Mouse (Mus musculus): ENCODE measurements around the gene Sfrp5.

The Sfrp5 gene

DNA sequence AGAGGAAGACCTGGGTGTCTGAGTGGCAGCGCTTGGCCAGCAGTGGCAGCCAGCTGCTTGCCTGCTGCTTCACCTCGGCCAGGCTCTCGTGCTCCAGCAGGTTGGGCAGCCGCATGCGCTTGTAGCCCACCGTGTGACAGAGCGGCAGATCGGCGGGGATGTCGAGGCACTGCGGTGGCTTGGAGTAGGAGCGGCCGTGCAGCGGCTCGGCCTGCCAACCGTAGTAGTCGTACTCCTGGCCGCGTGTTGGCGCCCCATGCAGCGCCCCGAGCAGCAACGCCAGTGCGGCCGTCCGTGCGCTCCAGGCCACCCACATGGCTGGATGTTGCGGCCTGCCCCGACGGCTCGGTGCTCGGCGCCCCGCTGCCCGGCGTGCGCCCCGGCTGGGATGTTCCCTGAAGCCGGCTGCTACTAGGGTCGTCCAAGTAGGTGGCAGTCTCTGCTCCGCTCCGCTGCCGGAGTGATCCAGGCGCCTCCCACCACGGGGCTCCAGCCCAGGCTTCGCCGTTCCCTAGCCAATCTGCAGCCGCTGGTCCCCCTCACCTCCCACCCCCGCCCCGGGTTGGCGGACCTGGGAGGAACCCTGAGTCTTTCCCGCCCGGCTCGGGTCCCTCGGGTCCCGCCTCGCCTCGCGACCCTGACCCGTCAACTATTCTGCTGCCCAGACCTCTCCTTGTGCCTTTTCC is at the start of gene Sfrp5:
Sfrp5 (minus strand) TSS at position 557 of the 686 bp plus-strand sequence.
- DNase-seq, result peak; percentile 50 to 56

DNA sequence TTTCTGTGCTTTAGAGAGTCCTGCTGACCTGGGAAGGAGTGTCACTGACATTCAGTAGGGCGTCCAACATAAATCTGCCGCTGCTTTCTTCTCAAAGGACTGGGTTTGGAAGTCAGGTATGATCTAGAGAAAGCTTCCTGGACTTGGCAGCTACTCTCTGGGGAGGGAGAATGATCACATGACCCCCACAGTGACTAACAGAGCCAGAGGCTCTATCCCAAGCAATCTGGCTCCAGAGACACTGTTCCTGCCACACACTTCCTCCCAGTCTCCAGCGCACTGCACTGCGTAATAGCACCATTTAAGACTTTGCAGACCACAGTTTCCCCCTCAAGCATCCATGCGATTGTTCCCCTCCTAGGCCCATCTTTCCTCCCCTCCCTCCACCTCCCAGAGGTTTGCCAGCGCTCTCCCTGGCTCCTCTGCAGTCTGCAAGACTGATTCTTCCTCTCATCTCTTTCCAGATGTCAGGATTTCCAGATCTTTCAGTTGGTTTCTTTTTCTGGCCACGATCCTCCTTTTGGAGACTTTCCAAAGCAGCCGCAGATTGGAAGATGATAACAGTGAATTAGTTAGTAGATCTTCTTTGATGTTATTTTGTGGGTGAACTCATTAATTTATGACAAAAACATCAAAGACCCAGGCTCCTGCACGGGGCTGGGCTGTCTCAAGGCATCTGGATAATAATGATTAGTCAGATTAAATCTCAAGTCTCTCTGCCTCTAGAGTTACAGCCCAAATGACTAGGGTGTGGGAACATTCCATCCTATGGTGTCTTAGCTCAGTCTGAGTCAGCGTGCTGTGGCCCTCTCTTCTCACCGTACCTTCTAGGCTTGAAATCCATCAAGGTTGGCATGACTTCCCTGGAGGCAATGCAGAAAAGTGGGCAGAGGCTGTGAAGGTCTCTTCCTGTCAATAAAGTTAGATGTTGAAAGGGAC is 48.2 kb upstream of the Sfrp5 start:
- DNase-seq, result no peak

GRCm38 (mm10) chr19:42247519-42247918 is 45.5 kb upstream of the Sfrp5 start, which contains the start of gene Golga7b:
Gene Golga7b (plus strand): TSS chr19:42247574.
- DNase-seq, result no peak

- no peak for DNase-seq
These were observed 44.6 kb upstream of the Sfrp5 start for GRCm38 (mm10) chr19:42246626-42247025.

DNA sequence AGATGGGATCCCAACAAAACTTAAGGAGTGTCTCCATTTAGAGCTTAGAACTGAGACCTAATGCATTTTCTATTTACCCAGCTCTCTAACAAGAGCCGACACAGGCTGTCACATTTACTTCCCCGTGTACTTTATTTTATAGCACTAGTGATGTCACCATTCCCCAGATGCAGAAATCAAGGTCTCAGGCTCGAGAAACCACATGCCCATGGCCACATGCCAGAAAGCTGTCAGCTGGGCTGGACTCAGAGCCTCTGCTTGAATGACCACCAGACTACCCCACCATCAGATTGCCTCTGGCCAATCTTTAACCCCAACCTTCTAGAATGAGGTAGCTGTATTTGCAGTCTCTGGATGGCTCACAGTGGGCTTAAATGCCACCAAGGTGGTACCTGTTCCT is 41.3 kb upstream of the Sfrp5 start:
- DNase-seq, result peak in 1 of 2 experiments; percentile 22

DNA sequence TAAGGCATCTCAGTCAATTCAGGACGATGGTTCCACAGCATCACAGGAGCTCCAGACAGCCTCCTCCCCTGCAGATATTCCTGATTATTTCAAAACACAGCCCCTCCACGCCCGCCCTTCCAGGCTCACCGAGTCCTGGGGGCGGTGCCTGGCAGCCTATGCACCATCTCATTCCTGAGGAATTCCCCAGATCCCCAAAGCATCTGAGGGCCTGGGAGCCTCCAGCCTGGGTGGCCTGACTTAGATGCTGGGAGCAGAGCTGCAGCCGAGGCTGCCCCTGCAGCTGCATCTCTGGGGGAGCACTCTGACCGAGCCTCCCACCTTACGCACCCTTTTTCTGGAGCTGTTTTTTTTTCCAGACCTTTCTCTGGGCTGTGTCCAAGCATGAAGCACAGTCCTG is 38.8 kb upstream of the Sfrp5 start:
- no peak for DNase-seq

DNA sequence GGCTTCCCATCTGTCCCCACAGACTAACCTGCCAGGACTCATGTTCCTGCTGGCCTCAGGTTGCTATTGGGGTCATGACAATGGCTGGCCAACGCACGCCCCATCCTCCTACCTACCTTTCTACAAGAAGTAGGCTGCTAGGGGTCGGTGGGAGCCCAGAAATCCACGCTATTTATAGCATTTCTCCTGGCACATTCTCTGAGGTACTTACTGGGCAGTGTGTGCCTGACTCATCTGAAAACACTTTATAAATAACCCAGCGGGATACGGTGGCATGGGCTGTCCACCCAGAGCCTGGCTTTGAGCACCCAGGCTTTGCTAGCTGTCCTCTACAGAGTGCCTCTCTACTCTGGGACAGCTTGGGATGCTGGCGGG is 36.3 kb upstream of the Sfrp5 start:
- peak; percentile 36 to 39 for DNase-seq

DNA sequence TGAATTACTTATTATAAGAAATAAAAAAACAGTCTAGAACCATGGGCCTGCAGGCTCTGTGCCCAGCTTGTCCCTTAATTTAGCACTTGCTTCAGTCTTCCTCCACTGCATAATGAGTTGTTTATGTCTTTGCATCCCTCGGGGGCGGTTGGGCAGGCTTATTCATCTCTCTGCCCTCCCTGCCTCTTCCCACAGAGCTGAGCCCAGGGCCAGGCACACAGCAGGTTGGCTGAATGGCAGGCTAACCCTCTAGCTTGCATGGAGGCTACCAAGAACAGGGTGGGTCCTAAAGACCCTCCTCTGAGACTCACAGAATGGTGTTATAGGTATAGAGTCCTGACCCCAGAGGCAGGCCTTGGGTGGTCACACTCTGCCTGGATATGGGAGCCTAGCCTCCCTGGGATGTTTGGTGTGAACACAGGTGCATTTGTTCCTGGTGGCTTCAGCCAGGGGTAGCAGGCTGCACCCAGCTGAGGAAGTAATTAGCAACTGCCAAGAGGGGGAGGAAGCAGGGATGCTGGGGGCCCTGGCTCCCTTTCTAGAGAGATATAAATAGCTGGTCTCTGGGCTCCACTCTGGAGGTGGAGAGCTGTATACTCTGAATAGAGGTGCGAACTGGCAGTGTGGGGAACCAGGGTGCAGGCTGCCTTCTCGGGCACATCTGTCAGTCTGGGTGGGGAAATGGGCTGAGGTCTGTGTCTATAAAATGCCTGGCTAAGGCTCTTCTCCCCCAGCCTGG is 35.7 kb upstream of the Sfrp5 start:
- peak; percentile 28 to 53 for DNase-seq

DNA sequence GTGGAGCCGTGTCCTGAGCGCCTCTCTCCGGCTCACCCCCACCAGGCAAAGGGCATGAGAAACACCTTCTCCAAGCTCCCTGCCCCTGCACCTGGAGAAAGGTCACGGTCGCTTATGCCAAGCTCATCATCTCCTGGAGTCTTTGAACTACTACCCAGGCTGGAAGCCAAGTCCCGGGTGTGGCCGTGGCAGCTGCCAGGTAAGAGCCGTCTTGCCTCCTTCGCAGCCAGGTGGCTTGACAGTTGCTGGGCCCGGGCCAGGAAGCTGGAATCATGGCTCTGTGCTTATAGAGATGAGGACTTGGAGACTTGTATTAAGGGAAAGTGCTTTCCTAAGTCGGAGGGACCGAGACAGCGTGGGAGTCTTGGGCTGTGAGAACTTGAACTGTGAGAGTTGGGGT is 28.9 kb upstream of the Sfrp5 start:
- DNase-seq, result peak; percentile 86 to 88

GRCm38 (mm10) chr19:42230288-42230568 is 28.2 kb upstream of the Sfrp5 start:
- no peak for DNase-seq

- DNase-seq, result no peak
These were observed 27.6 kb upstream of the Sfrp5 start for GRCm38 (mm10) chr19:42229499-42230287.

- no peak for DNase-seq
These were observed 24.4 kb upstream of the Sfrp5 start for GRCm38 (mm10) chr19:42226451-42226850.

DNA sequence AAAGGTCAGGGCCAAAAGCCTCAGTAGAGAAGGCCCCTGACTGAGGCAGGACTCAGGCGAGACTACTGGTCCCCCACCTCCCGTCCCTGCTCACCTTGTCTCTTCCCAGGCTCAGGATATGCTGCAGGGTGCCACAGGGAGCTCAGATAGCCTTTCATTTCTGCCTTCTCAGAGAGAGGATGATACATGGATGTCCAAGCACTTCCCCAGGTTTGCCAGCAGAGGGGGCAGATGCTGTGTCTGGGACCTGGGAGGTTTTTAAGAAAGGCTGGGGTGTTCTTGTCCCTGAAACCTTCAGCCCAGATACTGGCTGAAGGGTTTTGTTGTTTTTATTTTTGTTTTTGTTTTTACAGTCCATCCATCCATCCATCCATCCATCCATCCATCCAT is 15.3 kb upstream of the Sfrp5 start:
- DNase-seq, result peak; percentile 82 to 84

- DNase-seq, result peak; percentile 70 to 80
These were observed 14.8 kb upstream of the Sfrp5 start for GRCm38 (mm10) chr19:42216699-42217373.

GRCm38 (mm10) chr19:42214601-42215000 is 12.5 kb upstream of the Sfrp5 start:
- DNase-seq, result no peak

GRCm38 (mm10) chr19:42211936-42212335 is 9.9 kb upstream of the Sfrp5 start:
- DNase-seq, result no peak

DNA sequence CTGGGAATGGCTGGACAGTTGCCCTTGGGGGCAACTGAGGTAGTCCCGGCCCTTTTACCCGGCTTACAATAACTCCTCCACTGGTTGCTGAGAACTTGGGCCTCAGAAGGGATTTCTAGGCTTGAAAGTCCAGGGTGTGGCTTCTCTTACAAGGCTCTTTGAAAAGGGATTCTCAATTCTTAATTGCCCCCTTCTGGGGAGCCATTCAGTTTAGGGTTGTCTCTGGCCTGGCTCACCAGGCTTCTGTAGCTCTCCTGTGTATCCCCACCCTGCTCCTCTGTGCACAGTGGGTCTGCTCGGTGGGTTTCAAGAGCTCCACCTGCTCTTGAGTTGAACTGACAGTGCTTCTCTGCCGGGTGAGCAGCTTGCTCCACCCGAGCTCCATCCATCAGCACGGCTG is 7.9 kb upstream of the Sfrp5 start:
- DNase-seq, result no peak

DNA sequence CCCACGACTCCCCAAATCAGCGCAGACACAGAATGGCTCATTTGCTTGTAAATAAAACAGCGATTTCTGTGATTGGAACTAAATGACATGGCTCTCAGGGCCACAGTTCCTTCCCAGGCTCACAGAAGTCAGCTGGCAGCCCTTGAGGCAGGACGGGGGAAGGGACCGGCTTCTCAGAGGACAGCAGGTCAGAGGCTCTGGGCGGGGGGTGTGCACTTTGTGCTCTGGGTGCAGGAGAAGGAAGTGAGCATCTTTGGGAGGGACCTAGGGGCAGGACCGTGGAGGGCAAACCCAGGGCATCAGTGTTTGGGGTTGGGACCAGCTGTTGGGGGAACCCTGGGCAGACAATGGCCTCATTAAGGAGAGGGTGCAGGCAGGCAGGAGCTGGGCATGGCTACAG is 7.4 kb upstream of the Sfrp5 start:
- DNase-seq, result no peak

- no peak for DNase-seq
These were observed 3.1 kb upstream of the Sfrp5 start for GRCm38 (mm10) chr19:42205201-42205600.

DNA sequence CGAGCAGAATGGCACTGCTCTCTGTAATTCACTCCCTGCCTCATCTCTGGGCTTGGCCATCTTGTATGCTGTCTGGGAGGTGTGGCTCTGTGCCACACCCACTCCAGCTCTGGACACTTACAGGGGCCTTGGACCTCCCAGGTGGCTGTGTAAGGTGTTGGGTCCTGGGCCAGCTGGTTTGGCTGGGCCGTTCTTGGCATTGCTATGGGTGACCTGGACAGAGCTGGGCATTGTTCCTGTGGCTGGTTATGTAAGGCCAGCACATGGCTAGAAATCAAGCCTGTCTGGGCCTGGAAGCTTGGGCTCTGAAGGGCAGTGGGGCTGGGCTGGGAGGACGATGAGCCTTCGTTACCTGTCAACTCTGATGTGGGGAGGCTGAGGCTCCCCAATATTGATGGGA is 2.3 kb upstream of the Sfrp5 start:
- DNase-seq, result peak; percentile 64 to 70

- DNase-seq, result peak; percentile 37 to 54
These were observed 415 bp upstream of the Sfrp5 start for GRCm38 (mm10) chr19:42202467-42202866.

DNA sequence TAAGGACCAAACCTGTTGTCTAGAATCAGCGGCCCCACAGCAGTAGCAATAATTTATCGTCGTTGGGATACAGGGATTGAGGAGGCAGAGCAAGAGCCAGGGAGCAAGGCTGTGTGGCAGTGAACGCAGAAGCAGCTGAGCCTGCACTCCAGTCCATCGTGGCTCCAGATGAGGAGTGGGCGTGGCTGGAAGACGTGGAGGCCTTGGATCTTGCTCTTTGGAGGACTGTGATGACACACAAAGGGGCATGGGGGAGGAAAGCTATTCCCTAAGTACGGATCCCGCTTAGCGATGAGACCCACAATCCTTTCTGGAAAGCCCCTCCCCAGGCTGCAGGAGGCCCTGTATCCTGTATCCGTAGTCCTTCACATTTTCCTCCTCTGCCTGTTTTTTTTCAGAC is 4.0 kb downstream of the Sfrp5 start:
- no peak for DNase-seq

All from cerebellum, postnatal 10 days (tissue).